In the genomic region with DNA sequence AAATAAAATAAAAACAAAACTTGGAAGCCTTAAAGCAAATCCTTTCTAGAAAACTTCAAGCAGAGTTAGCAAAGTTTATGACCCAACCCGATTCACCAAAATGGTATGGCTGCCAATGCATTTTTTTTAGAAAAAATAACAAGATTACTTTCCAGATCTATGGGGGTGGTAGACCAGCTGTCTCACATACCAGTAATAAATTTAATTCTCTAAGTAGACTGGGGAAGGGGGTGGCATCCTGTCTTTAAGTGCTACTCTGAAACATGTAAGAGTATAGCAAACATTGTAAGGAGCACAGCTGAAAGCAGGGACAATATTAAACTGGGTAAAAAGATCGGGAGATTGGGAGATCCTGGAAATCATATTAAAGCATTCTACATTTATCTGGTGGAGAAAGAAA, we compare ENCODE assay signal across 18 mouse cellular contexts.
A peak's percentile ranks its signal among the peaks of the same experiment; 100 is the strongest.
DNase-seq lines count a peak whose midpoint lies in the region; ATAC-seq lines count a peak whose summit lies in the region.
"Had no signal": no experiment of that assay in that cellular context is flagged by ENCODE, and none has a peak within 500 bp of the region (broad histone marks: within the 10 kb centered on the region; RNA-seq: fewer than 3 reads in every experiment).

No protein-coding gene starts in this region.

- ATAC-seq in erythroid progenitor cell, adult 5-6 weeks (replicated peaks; ENCODE audit: low FRiP score, poor library complexity, severe bottlenecking): no peak
- ATAC-seq: forebrain, embryonic 14.5 days; forebrain, embryonic 16.5 days had no signal

- intact Hi-C loops in left cerebral cortex, postnatal 36 days (cut with DNase I): no loop called here

- peak; percentile 12 to 66 for DNase-seq in frontal cortex, adult 2 months (ENCODE audit: extremely low spot score in 1 of 2, low spot score in 1 of 2)
- DNase-seq in frontal cortex, postnatal 14 days (ENCODE audit: low spot score in 2 of 2): no peak
- peak; percentile 11 to 16 for DNase-seq in left cerebral cortex, adult 9 months (ENCODE audit: low spot score in 2 of 2)
- DNase-seq in left cerebral cortex, postnatal 36 days (ENCODE audit: low spot score in 2 of 2): no peak
- peak; percentile 16 for DNase-seq in right cerebral cortex, adult 18-20 months
- DNase-seq in right cerebral cortex, postnatal 4 days: no peak
- DNase-seq in telencephalon, adult 2 months (ENCODE audit: low read depth, low spot score): peak; percentile 55
- DNase-seq: adrenal gland, adult 2 months; adrenal gland, postnatal 10 days; adrenal gland, postnatal 25 days; cerebellum, adult 11-12 months; cerebellum, adult 2 months; cerebellum, adult 9-10 months; cerebellum, postnatal 10 days; cerebellum, postnatal 25 days had no signal

Comparison
In these comparisons a context has a peak if more than half of its experiments do, and no peak if none do; other contexts are left out.
1. DNase-seq: peak in frontal cortex, adult 2 months (2 of 2), left cerebral cortex, adult 9 months (2 of 2), right cerebral cortex, adult 18-20 months (single experiment) and telencephalon, adult 2 months (single experiment); none in frontal cortex, postnatal 14 days (0 of 2), left cerebral cortex, postnatal 36 days (0 of 2) and right cerebral cortex, postnatal 4 days (single experiment).